Mouse (Mus musculus) thymus, adult 2 months (tissue): ENCODE results near the gene Sh3d19. TPM values are rescaled to one million over a fixed set of nuclear protein-coding genes. Genes with fewer than 3 reads are reported as not detected.

Experiments used
- DNase-seq: peaks from one replicate; pipeline ENCODE4 v3.0.0; 2021
- H3K27ac ChIP-seq: fragments of 200-500 bp; 2 replicates; pipeline ENCODE4 v1.5.1; 2012; ENCODE audit warnings: low read length, control low read depth; ENCODE audit not compliant: control insufficient read depth, insufficient read depth
- H3K27me3 ChIP-seq: fragments of 200-500 bp; 2 replicates; pipeline ENCODE4 v1.6.1; 2012; ENCODE audit warnings: mild to moderate bottlenecking, low read length, moderate library complexity, mixed read lengths; ENCODE audit not compliant: control insufficient read depth, insufficient read depth
- H3K36me3 ChIP-seq: fragments of 200-500 bp; 2 replicates; pipeline ENCODE4 v1.6.1; 2012; ENCODE audit warnings: mild to moderate bottlenecking, low read length, moderate library complexity; ENCODE audit not compliant: control insufficient read depth, insufficient read depth
- H3K4me1 ChIP-seq: fragments of 200-500 bp; replicated peaks from 2 replicates; pipeline ENCODE4 v1.6.1; 2012; ENCODE audit warnings: low read length; ENCODE audit not compliant: control insufficient read depth, insufficient read depth
- H3K4me3 ChIP-seq: fragments of 200-500 bp; 2 replicates; pipeline ENCODE4 v1.5.1; 2012; ENCODE audit warnings: mild to moderate bottlenecking, low read length, control low read depth, moderate library complexity; ENCODE audit not compliant: control insufficient read depth, insufficient read depth
- CTCF ChIP-seq: fragments of 200-500 bp; IDR thresholded peaks from 2 replicates; pipeline ENCODE4 v1.5.1; 2012; ENCODE audit warnings: mild to moderate bottlenecking, control low read depth, low read length, moderate library complexity, borderline replicate concordance; ENCODE audit not compliant: control insufficient read depth, poor library complexity, insufficient read depth; ENCODE audit errors: extremely low read depth
- POLR2A ChIP-seq: fragments of 200-500 bp; IDR thresholded peaks from 2 replicates; pipeline ENCODE4 v1.6.1; 2012; ENCODE audit warnings: mild to moderate bottlenecking, low read length, control low read depth, moderate library complexity; ENCODE audit not compliant: control insufficient read depth, poor library complexity, insufficient read depth; ENCODE audit errors: extremely low read depth
- WGBS: fragments of 180-500 bp; shearing (Covaris S2); methylation state at CpG from one replicate; pipeline ENCODE4 v1.1.7; 2018; 5-methylcytosine and 5-hydroxymethylcytosine counted together
- polyA plus RNA-seq: library from polyadenylated mRNA; depleted of rRNA; stranded (reverse); fragments of >200 nt; gene quantifications from 2 replicates; pipeline ENCODE4 v1.2.3, GENCODE M21; 2012

Sh3d19 gene
- polyA plus RNA-seq, 1 experiment: 8.7 TPM

- H3K4me1 ChIP-seq: no peaks in the 10 kb centered on the region
- no peak for TF ChIP-seq POLR2A
- no peak for TF ChIP-seq CTCF
- H3K4me3 ChIP-seq: no peak overlapping the region
- 74% methylated on average over 14 of the region's 14 CpGs for WGBS
- H3K27ac ChIP-seq: no peak overlapping the region
- DNase-seq: no peak
- no peaks in the 10 kb centered on the region for H3K36me3 ChIP-seq
- H3K27me3 ChIP-seq: no peaks in the 10 kb centered on the region
Observed at GRCm38 (mm10) chr3:86076511-86077283, 105.8 kb downstream of the Sh3d19 start.

- no peak for TF ChIP-seq CTCF
- TF ChIP-seq POLR2A: no peak
- Histone ChIP-seq H3K36me3 (no peaks in the 10 kb centered on the region), H3K4me3 (no peak overlapping the region), H3K27me3 (no peaks in the 10 kb centered on the region), H3K27ac (no peak overlapping the region), H3K4me1 (no peaks in the 10 kb centered on the region)
- WGBS: 94% methylated on average over 8 of the region's 8 CpGs
- DNase-seq: no peak
Observed at GRCm38 (mm10) chr3:86083051-86083450, 112.1 kb downstream of the Sh3d19 start.

- DNase-seq: no peak
- WGBS: 95% methylated on average over 19 of the region's 19 CpGs
- H3K36me3 ChIP-seq: no peaks in the 10 kb centered on the region
- H3K27me3 ChIP-seq: no peaks in the 10 kb centered on the region
- H3K27ac ChIP-seq: no peak overlapping the region
- H3K4me3 ChIP-seq: no peak overlapping the region
- TF ChIP-seq POLR2A (no peak), CTCF (no peak)
- H3K4me1 ChIP-seq: no peaks in the 10 kb centered on the region
Observed at GRCm38 (mm10) chr3:86085001-86085400, 114.1 kb downstream of the Sh3d19 start.

- Histone ChIP-seq H3K27ac (no peak overlapping the region), H3K4me1 (no peaks in the 10 kb centered on the region), H3K4me3 (no peak overlapping the region), H3K36me3 (no peaks in the 10 kb centered on the region), H3K27me3 (no peaks in the 10 kb centered on the region)
- no peak for DNase-seq
- TF ChIP-seq POLR2A (no peak), CTCF (no peak)
- WGBS: 87% methylated on average over 3 of the region's 3 CpGs
Observed at GRCm38 (mm10) chr3:86087872-86088271, 117.0 kb downstream of the Sh3d19 start.

GRCm38 (mm10) chr3:86093213-86093845 lies 122.4 kb downstream of the Sh3d19 start:
- no peak overlapping the region for H3K4me3 ChIP-seq
- no peaks in the 10 kb centered on the region for H3K36me3 ChIP-seq
- WGBS: 89% methylated on average over 6 of the region's 6 CpGs
- no peak overlapping the region for H3K27ac ChIP-seq
- no peak for TF ChIP-seq POLR2A
- DNase-seq: no peak
- no peaks in the 10 kb centered on the region for H3K27me3 ChIP-seq
- H3K4me1 ChIP-seq: no peaks in the 10 kb centered on the region

- WGBS: 96% methylated on average over 5 of the region's 5 CpGs
- Histone ChIP-seq H3K27me3 (no peaks in the 10 kb centered on the region), H3K36me3 (no peaks in the 10 kb centered on the region), H3K4me1 (no peaks in the 10 kb centered on the region), H3K4me3 (no peak overlapping the region), H3K27ac (no peak overlapping the region)
- DNase-seq: no peak
- TF ChIP-seq CTCF: no peak
- TF ChIP-seq POLR2A: no peak
Observed at GRCm38 (mm10) chr3:86093907-86094306, 123.0 kb downstream of the Sh3d19 start.

- TF ChIP-seq POLR2A (no peak), CTCF (no peak)
- Histone ChIP-seq H3K4me3 (no peak overlapping the region), H3K27ac (no peak overlapping the region), H3K4me1 (peaks cover 10% of the 10 kb centered on the region), H3K36me3 (no peaks in the 10 kb centered on the region), H3K27me3 (no peaks in the 10 kb centered on the region)
- no peak for DNase-seq
- WGBS: 97% methylated on average over 6 of the region's 6 CpGs
Observed at GRCm38 (mm10) chr3:86101956-86102355, 131.0 kb downstream of the Sh3d19 start.
